Mouse (Mus musculus): Measurements from ENCODE around the gene Krt9. TPM values are rescaled to one million over a fixed set of nuclear protein-coding genes. Genes with fewer than 3 reads are reported as not detected.

The Krt9 gene
- polyA plus RNA-seq (2012; ENCODE audit: low replicate concordance), result not detected in 2 replicates

DNA sequence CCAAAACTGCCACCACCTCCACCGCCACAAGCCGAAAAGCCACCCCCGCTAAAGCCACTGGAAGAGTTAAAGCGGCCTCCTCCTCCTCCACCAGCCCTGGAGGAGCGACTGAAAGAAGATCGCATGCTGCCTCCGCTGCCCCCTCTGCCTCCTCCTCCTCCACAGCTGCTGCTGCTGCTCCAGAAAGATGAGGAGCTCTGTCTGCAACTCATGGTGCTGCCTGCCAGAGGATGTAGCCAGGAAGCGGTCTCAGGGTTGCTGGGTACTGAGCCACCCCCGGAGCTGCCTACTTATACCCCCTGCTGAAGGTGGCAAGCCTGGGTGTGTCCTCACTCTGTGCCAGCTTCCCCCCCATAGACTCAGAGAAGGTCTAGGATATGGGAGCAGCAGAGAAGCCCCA, at the start of gene Krt9:
Krt9 (minus strand) TSS at position 255 of the 400 bp plus-strand sequence.

DNA sequence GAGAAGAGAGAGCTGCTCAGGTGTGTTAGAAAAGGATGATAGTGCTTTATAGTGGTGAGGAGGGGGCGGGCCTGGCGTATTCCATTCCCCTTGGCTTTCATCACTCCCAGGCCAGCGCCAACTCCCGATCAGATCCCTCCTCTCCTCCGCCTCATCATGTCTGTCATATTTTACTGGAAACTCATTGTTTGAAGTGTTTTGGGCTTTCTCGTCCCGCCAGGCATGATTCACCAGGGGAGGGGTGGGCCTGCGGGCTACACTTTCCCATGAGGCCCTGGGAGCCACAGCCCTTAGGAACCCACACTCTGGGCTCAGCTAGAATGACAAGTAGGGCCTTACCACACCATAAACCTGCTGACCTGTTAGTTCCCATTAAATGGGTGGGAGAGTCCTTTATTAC, 14.5 kb upstream of the Krt9 start, which contains the start of gene Krt14:
Krt14 (minus strand) TSS at position 51 of the 400 bp plus-strand sequence.

DNA sequence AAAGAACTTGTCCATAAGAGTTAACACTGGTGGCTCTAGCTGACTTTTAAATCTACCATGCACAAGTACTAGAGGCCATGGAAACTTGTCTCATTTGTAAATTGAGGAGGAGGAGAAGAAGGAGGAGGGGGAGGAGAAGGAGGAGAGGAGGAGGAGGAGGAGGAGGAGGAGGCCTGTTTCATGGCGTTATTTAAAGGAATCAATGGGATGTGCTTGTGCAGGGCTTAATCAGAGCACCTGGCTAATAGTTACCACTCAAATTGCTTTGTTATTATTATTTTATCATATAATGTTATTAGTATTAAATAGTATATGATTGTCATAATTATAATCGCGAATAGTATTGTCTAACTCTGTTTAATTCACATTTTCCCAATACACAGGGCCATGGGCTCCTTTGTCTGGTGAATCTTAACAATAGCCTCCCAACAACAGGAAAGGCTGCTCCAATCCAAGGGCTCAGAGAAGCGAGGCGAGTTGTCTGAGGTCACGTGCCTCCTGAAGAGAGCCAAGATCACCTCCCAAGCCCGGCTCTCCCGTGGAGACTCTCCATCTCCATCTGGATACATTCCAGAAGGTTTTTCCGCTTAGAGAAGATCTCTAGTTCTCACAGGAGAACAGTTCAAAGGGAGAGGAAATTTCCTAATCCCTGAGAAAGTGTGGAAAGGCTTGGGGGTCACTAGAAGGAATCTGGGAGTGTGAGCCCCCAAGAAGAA, 44.3 kb downstream of the Krt9 start, which contains the start of gene Krt19:
Krt19 (minus strand) TSS at position 51 of the 716 bp plus-strand sequence.

Other genes with a start within 250 kb of the Krt9 start
- not detected in 2 replicates for gene Krtap9-5, start 244.8 kb downstream of the Krt9 start, polyA plus RNA-seq (2012; ENCODE audit: low replicate concordance)
- not detected in 2 replicates for gene Krtap29-1, start 214.2 kb downstream of the Krt9 start, polyA plus RNA-seq (2012; ENCODE audit: low replicate concordance)
- gene Krtap16-1, start 206.6 kb downstream of the Krt9 start, polyA plus RNA-seq (2012; ENCODE audit: low replicate concordance), result not detected in 2 replicates
- gene Krtap17-1, start 199.3 kb downstream of the Krt9 start, polyA plus RNA-seq (2012; ENCODE audit: low replicate concordance), result not detected in 2 replicates
- not detected in 2 replicates for gene Krt33a, start 177.0 kb downstream of the Krt9 start, polyA plus RNA-seq (2012; ENCODE audit: low replicate concordance)
- gene Krt33b, start 163.4 kb downstream of the Krt9 start, polyA plus RNA-seq (2012; ENCODE audit: low replicate concordance), result not detected in 2 replicates
- not detected in 2 replicates for gene Krt34, start 151.7 kb downstream of the Krt9 start, polyA plus RNA-seq (2012; ENCODE audit: low replicate concordance)
- gene Krt31, start 142.7 kb downstream of the Krt9 start, polyA plus RNA-seq (2012; ENCODE audit: low replicate concordance), result not detected in 2 replicates
- not detected in 2 replicates for gene Krt32, start 105.0 kb downstream of the Krt9 start, polyA plus RNA-seq (2012; ENCODE audit: low replicate concordance)
- gene Krt35, start 97.0 kb downstream of the Krt9 start, polyA plus RNA-seq (2012; ENCODE audit: low replicate concordance), result 0.13 TPM in 1 of 2 replicates, not detected in the other
- not detected in 2 replicates for gene Krt36, start 87.6 kb downstream of the Krt9 start, polyA plus RNA-seq (2012; ENCODE audit: low replicate concordance)
- 0.33 TPM in 1 of 2 replicates, not detected in the other for gene Krt13, start 71.7 kb downstream of the Krt9 start, polyA plus RNA-seq (2012; ENCODE audit: low replicate concordance)
- gene Krt15, start 57.3 kb downstream of the Krt9 start, polyA plus RNA-seq (2012; ENCODE audit: low replicate concordance), result not detected in 2 replicates
- 0.12 and 0.14 TPM in 2 replicates for gene Krt19, start 44.6 kb downstream of the Krt9 start, polyA plus RNA-seq (2012; ENCODE audit: low replicate concordance)
- not detected in 2 replicates for gene Krt14, start 14.3 kb upstream of the Krt9 start, polyA plus RNA-seq (2012; ENCODE audit: low replicate concordance)
- not detected in 2 replicates for gene Krt16, start 55.7 kb upstream of the Krt9 start, polyA plus RNA-seq (2012; ENCODE audit: low replicate concordance)
- 0.10 and 0.14 TPM in 2 replicates for gene Krt17, start 67.8 kb upstream of the Krt9 start, polyA plus RNA-seq (2012; ENCODE audit: low replicate concordance)
- gene Krt42, start 76.6 kb upstream of the Krt9 start, polyA plus RNA-seq (2012; ENCODE audit: low replicate concordance), result not detected in 2 replicates
- gene Eif1, start 126.6 kb upstream of the Krt9 start, polyA plus RNA-seq (2012; ENCODE audit: low replicate concordance), result 448 and 588 TPM in 2 replicates
- gene Gast, start 141.2 kb upstream of the Krt9 start, polyA plus RNA-seq (2012; ENCODE audit: low replicate concordance), result not detected in 2 replicates
- 15.8 and 23.4 TPM in 2 replicates for gene Hap1, start 162.9 kb upstream of the Krt9 start, polyA plus RNA-seq (2012; ENCODE audit: low replicate concordance)
- gene Jup, start 204.5 kb upstream of the Krt9 start, polyA plus RNA-seq (2012; ENCODE audit: low replicate concordance), result 74.3 and 86.7 TPM in 2 replicates
- 0.47 and 1.6 TPM in 2 replicates for gene P3h4, start 221.6 kb upstream of the Krt9 start, polyA plus RNA-seq (2012; ENCODE audit: low replicate concordance)
- 0.67 and 1.0 TPM in 2 replicates for gene Fkbp10, start 222.5 kb upstream of the Krt9 start, polyA plus RNA-seq (2012; ENCODE audit: low replicate concordance)
- gene Nt5c3b, start 248.6 kb upstream of the Krt9 start, polyA plus RNA-seq (2012; ENCODE audit: low replicate concordance), result 63.7 and 93.8 TPM in 2 replicates
- 0.15 TPM in 1 of 2 replicates, not detected in the other for gene Klhl10, start 248.7 kb upstream of the Krt9 start, polyA plus RNA-seq (2012; ENCODE audit: low replicate concordance)